Mouse (Mus musculus): ENCODE results near the gene Kank1. TPM values are rescaled to one million over a fixed set of nuclear protein-coding genes. Genes with fewer than 3 reads are reported as not detected.

Kank1 gene
- polyA plus RNA-seq, 1 experiment from 2014 or later, result 37.7 TPM

Other genes starting within 250 kb of the Kank1 start
- gene Dock8, start 237.4 kb upstream of the Kank1 start, polyA plus RNA-seq (2015; fragmentation: Nextera tagmentation; extraction: Ambion mirVana), result 6.7 and 9.0 TPM in 2 replicates